Mouse (Mus musculus): ENCODE results near the gene Cenpm. TPM values are rescaled to one million over a fixed set of nuclear protein-coding genes. Genes with fewer than 3 reads are reported as not detected.
A peak's percentile ranks its signal among the peaks of the same experiment; 100 is the strongest.

Cenpm gene
- polyA plus RNA-seq, 1 experiment, result 32.0 TPM

- Histone ChIP-seq H3K27me3 (replicated peaks) (peaks cover 72% of the 10 kb centered on the region), H3K9me3 (no peaks in the 10 kb centered on the region), H3K4me1 (peaks cover 20% of the 10 kb centered on the region), H3K4me3 (replicated peaks) (no peak overlapping the region), H3K36me3 (replicated peaks; ENCODE audit: low read length) (no peaks in the 10 kb centered on the region)
- TF ChIP-seq FLI1 (IDR thresholded peaks at IDR 0.05; ENCODE audit: low read length), result no peak
- TF ChIP-seq GATA1 (IDR thresholded peaks at IDR 0.05; ENCODE audit: borderline replicate concordance, low read length), result no peak
Measured at GRCm38 (mm10) chr15:82217980-82218379, 26.6 kb downstream of the Cenpm start.

- no peak for TF ChIP-seq GATA1 (IDR thresholded peaks at IDR 0.05; ENCODE audit: borderline replicate concordance, low read length)
- no peak for TF ChIP-seq FLI1 (IDR thresholded peaks at IDR 0.05; ENCODE audit: low read length)
- Histone ChIP-seq H3K27me3 (replicated peaks) (peaks cover 76% of the 10 kb centered on the region), H3K36me3 (replicated peaks; ENCODE audit: low read length) (no peaks in the 10 kb centered on the region), H3K4me1 (peaks cover 28% of the 10 kb centered on the region), H3K9me3 (no peaks in the 10 kb centered on the region), H3K4me3 (replicated peaks) (no peak overlapping the region)
Measured at GRCm38 (mm10) chr15:82217039-82217438, 27.5 kb downstream of the Cenpm start.

- Histone ChIP-seq H3K36me3 (replicated peaks; ENCODE audit: low read length) (no peaks in the 10 kb centered on the region), H3K27me3 (replicated peaks) (peaks cover 80% of the 10 kb centered on the region), H3K4me3 (replicated peaks) (no peak overlapping the region), H3K4me1 (peaks cover 35% of the 10 kb centered on the region), H3K9me3 (no peaks in the 10 kb centered on the region)
- TF ChIP-seq GATA1 (IDR thresholded peaks at IDR 0.05; ENCODE audit: borderline replicate concordance, low read length) (no peak), FLI1 (IDR thresholded peaks at IDR 0.05; ENCODE audit: low read length) (no peak)
Measured at GRCm38 (mm10) chr15:82216142-82216827, 28.3 kb downstream of the Cenpm start.

- Histone ChIP-seq H3K4me3 (replicated peaks) (no peak overlapping the region), H3K9me3 (no peaks in the 10 kb centered on the region), H3K36me3 (replicated peaks; ENCODE audit: low read length) (no peaks in the 10 kb centered on the region), H3K4me1 (peaks cover 43% of the 10 kb centered on the region), H3K27me3 (replicated peaks) (peaks cover 79% of the 10 kb centered on the region)
- TF ChIP-seq GATA1 (IDR thresholded peaks at IDR 0.05; ENCODE audit: borderline replicate concordance, low read length) (no peak), FLI1 (IDR thresholded peaks at IDR 0.05; ENCODE audit: low read length) (no peak)
Measured at GRCm38 (mm10) chr15:82215332-82216046, 29.1 kb downstream of the Cenpm start.

- Histone ChIP-seq H3K4me1 (peaks cover 33% of the 10 kb centered on the region), H3K9me3 (no peaks in the 10 kb centered on the region), H3K4me3 (replicated peaks) (no peak overlapping the region), H3K36me3 (replicated peaks; ENCODE audit: low read length) (peaks cover 11% of the 10 kb centered on the region), H3K27me3 (replicated peaks) (peaks cover 82% of the 10 kb centered on the region)
- TF ChIP-seq GATA1 (IDR thresholded peaks at IDR 0.05; ENCODE audit: borderline replicate concordance, low read length), result no peak
- TF ChIP-seq FLI1 (IDR thresholded peaks at IDR 0.05; ENCODE audit: low read length), result no peak
Measured at GRCm38 (mm10) chr15:82213222-82213621, 31.3 kb downstream of the Cenpm start.

- H3K36me3 ChIP-seq (replicated peaks; ENCODE audit: low read length), result peaks cover 16% of the 10 kb centered on the region
- H3K27me3 ChIP-seq (replicated peaks), result peaks cover 78% of the 10 kb centered on the region
- no peak for TF ChIP-seq FLI1 (IDR thresholded peaks at IDR 0.05; ENCODE audit: low read length)
- no peak for TF ChIP-seq GATA1 (IDR thresholded peaks at IDR 0.05; ENCODE audit: borderline replicate concordance, low read length)
- no peaks in the 10 kb centered on the region for H3K9me3 ChIP-seq
- peak within 1 kb of the TSS; percentile 88 for H3K4me3 ChIP-seq (replicated peaks)
- H3K4me1 ChIP-seq, result peaks cover 33% of the 10 kb centered on the region
Measured at GRCm38 (mm10) chr15:82212752-82213063, 31.8 kb downstream of the Cenpm start, which contains the start of gene Shisa8. TSS of gene Shisa8 (minus strand) at chr15:82212815.

- H3K4me1 ChIP-seq, result peaks cover 30% of the 10 kb centered on the region
- no peaks in the 10 kb centered on the region for H3K9me3 ChIP-seq
- H3K36me3 ChIP-seq (replicated peaks; ENCODE audit: low read length), result peaks cover 22% of the 10 kb centered on the region
- TF ChIP-seq GATA1 (IDR thresholded peaks at IDR 0.05; ENCODE audit: borderline replicate concordance, low read length), result no peak
- TF ChIP-seq FLI1 (IDR thresholded peaks at IDR 0.05; ENCODE audit: low read length), result no peak
- peaks cover 76% of the 10 kb centered on the region for H3K27me3 ChIP-seq (replicated peaks)
- H3K4me3 ChIP-seq (replicated peaks), result peak overlapping the region; percentile 88
Measured at GRCm38 (mm10) chr15:82211911-82212751, 32.4 kb downstream of the Cenpm start.

GRCm38 (mm10) chr15:82211281-82211680 lies 33.3 kb downstream of the Cenpm start:
- H3K27me3 ChIP-seq (replicated peaks), result peaks cover 67% of the 10 kb centered on the region
- peaks cover 30% of the 10 kb centered on the region for H3K36me3 ChIP-seq (replicated peaks; ENCODE audit: low read length)
- TF ChIP-seq FLI1 (IDR thresholded peaks at IDR 0.05; ENCODE audit: low read length) (no peak), GATA1 (IDR thresholded peaks at IDR 0.05; ENCODE audit: borderline replicate concordance, low read length) (no peak)
- H3K4me1 ChIP-seq, result peaks cover 27% of the 10 kb centered on the region
- peak overlapping the region; percentile 44 for H3K4me3 ChIP-seq (replicated peaks)
- no peaks in the 10 kb centered on the region for H3K9me3 ChIP-seq

- Histone ChIP-seq H3K27me3 (replicated peaks) (peaks cover 63% of the 10 kb centered on the region), H3K4me3 (replicated peaks) (no peak overlapping the region), H3K36me3 (replicated peaks; ENCODE audit: low read length) (peaks cover 35% of the 10 kb centered on the region), H3K4me1 (peaks cover 27% of the 10 kb centered on the region), H3K9me3 (no peaks in the 10 kb centered on the region)
- TF ChIP-seq FLI1 (IDR thresholded peaks at IDR 0.05; ENCODE audit: low read length), result no peak
- TF ChIP-seq GATA1 (IDR thresholded peaks at IDR 0.05; ENCODE audit: borderline replicate concordance, low read length), result no peak
Measured at GRCm38 (mm10) chr15:82210801-82211200, 33.7 kb downstream of the Cenpm start.
